Mouse (Mus musculus) naive thymus-derived CD4-positive, alpha-beta T cell, adult 2 months (primary cell): ENCODE data around the gene Gucy2d.

Experiments
- DNase-seq: peaks from one replicate; pipeline ENCODE4 v3.0.0-alpha.2; 2011; ENCODE audit warnings: low read depth

Gene Gucy2d

GRCm38 (mm10) chr7:98439956-98440466, at the start of gene Gucy2d:
Gucy2d (plus strand) TSS chr7:98440416.
- DNase-seq, result no peak

- no peak for DNase-seq
Observed at GRCm38 (mm10) chr7:98390486-98390885, 49.7 kb upstream of the Gucy2d start.

GRCm38 (mm10) chr7:98391351-98391936, 48.8 kb upstream of the Gucy2d start:
- no peak for DNase-seq

- DNase-seq, result no peak
Observed at GRCm38 (mm10) chr7:98392466-98393201, 47.6 kb upstream of the Gucy2d start.

DNA sequence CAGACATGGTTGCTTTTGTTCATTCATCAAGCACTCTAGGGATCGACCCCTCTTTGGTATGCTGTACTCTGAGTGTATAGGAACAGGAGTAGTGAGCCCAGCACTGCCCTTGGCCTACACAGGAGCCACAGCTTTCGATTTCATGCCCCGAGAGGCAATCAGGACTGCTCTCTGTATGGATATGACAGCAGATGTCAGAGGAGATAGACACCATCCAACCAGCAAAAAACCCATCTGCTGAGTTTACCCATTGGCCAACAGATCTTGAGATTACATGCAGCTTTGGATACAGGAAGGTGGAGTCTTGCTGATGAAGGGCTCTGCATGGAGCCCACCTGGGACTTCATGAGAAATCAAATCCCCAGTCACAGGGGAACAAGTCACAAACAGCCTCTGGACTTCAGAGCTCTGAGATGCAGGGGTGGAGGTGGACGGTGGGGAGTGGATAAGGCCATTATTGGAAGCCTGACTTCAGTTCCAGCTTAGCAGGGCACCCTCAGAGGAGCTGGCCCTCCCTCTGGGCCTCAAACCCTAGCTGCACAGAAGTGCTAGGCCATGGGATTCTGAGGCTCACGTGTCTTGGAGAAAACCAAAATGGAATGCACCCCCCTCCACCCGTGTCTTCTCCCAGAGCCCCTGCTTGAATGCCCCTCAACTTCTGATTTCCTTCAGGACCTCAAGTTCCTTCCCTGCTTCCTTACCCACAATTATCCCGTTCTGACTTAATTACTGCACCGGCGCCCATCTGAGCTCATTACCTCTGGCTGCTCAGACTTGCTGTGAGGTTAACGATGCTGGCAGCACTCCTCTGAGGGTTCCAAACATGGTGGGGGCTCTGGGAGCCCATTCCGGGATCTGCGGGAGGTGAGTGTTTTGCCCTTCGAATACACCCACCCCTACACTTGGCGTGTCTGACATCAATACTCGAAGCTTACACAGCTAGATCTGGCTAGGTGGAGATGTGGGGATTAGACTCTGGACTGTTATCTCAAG, 37.3 kb upstream of the Gucy2d start:
- no peak for DNase-seq

DNA sequence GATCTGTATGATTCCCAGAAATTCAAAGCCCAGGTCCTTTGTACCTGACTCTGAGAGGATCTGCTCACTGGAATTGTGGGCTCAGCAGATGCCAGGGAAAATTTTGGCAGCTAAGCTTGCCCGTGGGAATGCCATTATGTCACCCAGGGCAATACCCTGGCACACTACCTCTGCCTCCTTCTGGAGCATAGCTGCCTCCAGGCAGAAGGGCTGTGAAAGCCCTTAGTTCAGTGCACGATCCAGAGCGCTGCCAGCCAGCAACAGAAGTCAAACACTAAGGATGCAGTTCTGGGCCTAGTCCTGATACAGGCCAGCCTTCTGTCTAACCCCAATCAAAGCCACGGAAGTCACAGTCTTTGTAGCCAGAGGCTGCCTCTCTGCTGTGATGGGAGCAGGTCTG, 36.2 kb upstream of the Gucy2d start:
- no peak for DNase-seq

DNA sequence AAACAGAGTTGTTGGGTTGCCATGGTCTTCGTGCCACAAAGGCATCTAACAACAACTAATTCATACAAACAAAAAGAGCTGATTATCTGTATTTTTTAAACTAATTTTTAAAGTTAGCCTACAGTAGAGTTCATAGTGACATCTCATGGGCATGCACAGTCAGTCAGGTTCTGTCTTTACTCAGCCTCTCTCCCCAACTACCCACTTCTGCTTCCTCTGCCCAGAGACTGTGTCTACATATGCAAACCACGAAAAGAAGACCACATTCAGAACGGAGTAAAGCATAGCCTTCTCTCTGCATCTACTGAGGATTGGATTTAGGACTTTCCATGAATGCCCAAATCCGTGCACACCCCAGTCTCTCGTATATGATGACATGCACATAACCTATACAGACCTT, 32.6 kb upstream of the Gucy2d start:
- no peak for DNase-seq

DNA sequence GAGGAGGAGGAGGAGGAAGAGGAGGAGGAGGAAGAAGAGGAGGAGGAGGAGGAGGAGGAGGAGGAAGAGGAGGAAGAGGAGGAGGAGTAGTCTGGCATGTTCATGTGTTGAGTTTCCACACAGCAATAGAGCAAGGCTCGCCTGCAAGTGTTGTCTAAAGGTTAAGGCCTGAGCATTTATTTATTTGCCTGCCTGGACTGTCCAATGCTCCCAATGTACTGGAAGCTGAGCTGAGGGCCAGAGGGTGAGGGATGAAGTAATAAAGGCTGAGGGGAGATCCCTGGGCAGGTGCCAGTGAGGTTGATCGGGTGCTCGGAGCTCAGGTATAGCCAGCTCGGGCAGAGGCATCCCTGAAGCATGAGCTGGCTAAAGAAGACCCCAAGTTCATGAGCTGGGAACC, 27.1 kb upstream of the Gucy2d start:
- DNase-seq, result no peak

DNA sequence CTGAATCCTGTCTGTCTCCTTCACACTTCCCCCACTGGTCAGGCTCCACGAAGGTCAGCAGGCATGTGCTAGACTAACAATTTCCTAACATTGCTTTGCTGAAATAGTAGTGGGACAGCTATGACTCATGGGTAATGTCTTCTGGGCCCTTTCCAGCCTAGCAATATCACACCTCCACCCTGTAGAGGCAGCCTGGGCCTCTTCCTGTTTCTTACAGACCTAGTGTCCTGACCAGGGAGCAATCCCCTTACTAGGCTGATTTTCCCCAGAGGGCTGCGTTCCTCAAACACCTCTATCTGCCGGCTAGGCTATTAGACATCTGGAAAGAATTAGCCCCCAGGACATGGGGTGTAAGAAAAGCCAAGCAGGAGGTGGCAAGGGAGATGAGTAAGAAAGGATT, 24.7 kb upstream of the Gucy2d start:
- DNase-seq, result no peak

- no peak for DNase-seq
Observed at GRCm38 (mm10) chr7:98416020-98416419, 24.2 kb upstream of the Gucy2d start.

DNA sequence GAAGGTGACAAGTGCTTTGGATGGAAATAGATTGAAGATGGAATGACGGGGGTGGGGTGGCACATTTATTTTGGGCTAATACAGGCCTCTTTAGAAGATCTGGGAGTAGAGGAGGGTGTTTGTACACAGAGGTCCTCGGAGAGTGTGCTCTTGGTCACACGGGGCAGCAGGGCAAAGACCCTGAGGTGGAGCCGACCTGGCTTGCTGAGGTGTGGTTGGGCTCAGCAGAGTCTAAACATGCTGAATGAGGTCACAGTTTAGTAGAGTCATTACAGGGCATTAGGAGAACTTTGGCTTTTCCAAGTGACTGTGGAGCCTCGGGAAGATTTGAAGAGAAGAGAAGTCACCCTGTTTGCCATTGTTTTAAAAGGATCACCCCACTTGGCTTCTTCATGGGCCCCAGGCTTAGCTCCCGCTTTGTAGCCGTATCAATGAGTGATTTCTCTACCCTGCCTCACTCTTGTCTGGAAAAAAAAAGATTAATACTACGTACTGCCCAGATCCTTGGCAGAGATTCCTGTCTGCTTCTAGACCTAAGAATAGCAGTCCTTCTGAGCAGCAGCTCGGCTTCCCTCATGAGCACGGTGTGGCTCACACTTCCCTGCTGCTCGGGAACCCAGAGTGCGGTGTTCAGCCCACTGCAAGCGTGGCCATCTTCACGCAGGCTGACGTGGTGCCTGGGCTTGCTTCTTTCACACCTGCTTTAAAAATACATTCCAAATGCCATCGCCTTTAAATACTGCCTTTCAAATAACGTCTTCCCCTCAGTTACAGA, 22.0 kb upstream of the Gucy2d start:
- DNase-seq, result no peak

DNA sequence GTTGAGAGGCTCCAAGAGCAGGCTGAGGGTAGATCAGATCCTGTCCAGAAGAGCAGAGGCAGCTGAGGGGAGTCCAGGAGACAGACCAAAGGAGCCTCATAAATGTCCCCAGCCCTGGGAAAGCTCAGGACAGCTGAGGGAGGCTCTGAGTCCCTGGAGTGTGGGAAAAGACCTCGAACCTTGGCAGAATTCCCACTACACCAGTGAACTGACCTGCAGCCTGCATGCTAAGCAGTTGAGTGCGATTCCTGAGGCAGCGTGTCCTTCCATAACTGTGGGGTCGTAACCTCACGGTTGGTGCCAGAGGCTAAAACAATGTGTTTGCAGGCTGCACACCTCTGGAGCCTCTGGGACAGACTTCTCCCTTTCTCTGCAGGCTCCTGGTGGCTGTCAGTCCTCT, 20.9 kb upstream of the Gucy2d start:
- no peak for DNase-seq

DNA sequence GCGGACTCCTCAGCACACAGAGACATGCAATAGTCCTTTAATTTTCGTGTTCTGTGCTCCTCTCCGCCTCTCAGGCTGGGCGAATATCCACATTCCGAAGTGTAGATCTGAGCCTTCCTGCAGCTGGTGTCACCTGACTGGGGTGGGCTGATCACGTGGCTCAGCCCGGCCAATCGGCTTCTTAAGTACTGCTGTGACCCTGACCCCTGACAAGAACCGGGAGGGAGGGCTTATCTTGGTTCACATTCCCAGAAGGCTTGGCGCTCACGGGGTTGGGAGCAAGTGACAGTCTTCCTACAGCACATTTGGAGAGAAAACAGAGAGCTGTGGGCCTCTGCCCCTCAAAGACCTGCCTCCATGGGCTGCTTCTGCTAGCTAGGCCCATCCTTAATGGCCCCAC, 16.7 kb upstream of the Gucy2d start:
- DNase-seq, result no peak

GRCm38 (mm10) chr7:98424396-98424795, 15.8 kb upstream of the Gucy2d start:
- DNase-seq, result no peak

DNA sequence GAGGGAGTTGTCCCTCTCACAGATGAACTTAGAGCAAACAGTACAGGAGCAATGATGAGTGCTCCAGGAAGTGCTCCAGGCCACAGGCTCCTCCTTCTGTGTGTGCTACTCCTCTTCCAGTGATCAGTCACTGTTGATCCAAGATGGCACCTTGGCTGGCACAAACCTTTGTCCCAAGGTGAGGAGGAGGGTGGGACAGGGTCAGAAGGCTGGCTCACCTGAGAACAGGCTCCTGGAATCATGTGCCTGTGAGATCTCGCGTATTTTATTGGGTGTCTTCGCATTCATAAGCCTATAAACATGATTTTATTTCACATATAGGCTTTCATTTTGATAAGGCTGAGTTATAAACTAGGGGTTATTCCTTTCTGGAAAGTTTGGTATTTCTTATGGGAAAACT, 14.7 kb upstream of the Gucy2d start:
- DNase-seq, result no peak

DNA sequence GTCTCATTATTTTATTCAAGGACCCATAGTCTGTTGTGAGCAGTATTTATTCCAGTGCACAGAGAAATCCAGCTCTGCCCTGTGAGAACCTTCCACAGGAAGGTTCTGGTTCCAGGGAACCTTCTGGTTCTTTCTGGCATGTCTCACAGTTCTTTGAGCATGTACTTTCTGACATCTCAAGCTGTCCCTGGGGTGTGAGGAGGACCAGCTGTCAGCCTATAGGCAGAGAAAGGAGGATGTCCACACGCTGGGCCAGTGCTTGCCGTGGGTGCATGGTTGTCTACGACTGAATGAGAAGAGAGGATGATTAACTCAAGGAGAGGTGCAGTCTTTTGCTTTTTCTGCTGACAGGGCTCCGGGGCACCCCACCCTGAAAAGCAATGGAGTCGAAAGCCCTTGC, 13.6 kb upstream of the Gucy2d start:
- no peak for DNase-seq

- DNase-seq, result no peak
Observed at GRCm38 (mm10) chr7:98427115-98427835, 12.9 kb upstream of the Gucy2d start.

- DNase-seq, result no peak
Observed at GRCm38 (mm10) chr7:98429579-98429978, 10.6 kb upstream of the Gucy2d start.

DNA sequence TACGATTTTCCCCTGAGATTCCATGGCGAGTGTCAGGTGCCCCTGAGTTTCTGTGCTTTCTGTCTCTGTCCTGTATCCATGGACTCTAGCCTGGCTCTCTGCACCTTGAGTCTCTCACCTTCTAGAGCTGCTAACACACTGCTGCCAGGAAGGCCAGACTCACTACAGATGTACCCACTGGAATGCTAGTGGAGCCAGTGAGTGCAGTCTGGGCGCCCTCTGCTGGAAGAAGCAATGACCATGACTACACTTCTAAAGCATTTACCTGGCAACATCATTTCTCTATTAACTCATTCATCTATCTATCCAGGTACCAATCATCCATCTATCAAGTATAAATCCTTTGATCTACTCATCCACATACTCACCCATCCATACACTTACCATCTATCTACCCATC, 9.4 kb upstream of the Gucy2d start:
- DNase-seq, result no peak

- DNase-seq, result peak; percentile 33
Observed at GRCm38 (mm10) chr7:98437629-98438028, 2.6 kb upstream of the Gucy2d start.

- DNase-seq, result no peak
Observed at GRCm38 (mm10) chr7:98446873-98447272, 6.7 kb downstream of the Gucy2d start.
